Mouse (Mus musculus): Measurements from ENCODE around the gene Hrct1.

DNA sequence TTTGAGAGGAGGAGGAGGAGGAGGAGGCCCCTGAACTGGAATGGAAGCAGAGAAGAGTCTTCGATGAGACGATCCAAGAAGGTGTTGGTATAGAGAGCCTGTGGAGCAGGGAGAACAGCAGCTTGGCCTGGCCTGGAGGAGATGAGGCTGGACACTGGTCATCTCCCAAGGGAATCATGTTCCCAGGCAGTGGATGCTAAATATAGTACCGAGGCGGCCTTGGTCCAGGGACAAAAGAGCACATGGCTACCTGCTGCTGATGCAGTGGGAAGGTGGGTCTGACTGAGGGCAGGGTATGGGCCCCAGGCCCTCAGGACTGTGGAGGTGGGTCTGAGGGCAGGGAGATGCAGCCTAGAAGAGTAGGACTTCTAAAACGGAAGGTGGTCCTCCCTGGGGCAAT is 6.2 kb downstream of the Hrct1 start:
- TF ChIP-seq CTCF (IDR thresholded peaks at IDR 0.05) (no peak), EP300 (IDR thresholded peaks at IDR 0.05) (no peak)
